In genomic region chr5:82727250-82728003, GRCm38 (mm10) we compare ENCODE assay signal across 17 mouse cellular contexts.
"Had no signal": no experiment of that assay in that cellular context is flagged by ENCODE, and none has a peak within 500 bp of the region (broad histone marks: within the 10 kb centered on the region; RNA-seq: fewer than 3 reads in every experiment).

No protein-coding gene starts in this region.

- DNase-seq: kidney, adult 2 months; kidney, postnatal 36 days; lung, embryonic 14.5 days; lung, postnatal 10 days; lung, postnatal 4 days; midbrain, embryonic 14.5 days; retina, postnatal 1 day; right cerebral cortex, postnatal 4 days; spleen, adult 18-20 months; thymus, adult 18-20 months; thymus, postnatal 36 days had no signal

- H3K9ac ChIP-seq: limb, embryonic 15.5 days; liver, embryonic 12.5 days; lung, embryonic 14.5 days; neural tube, embryonic 12.5 days had no signal

- ATAC-seq: liver, embryonic 12.5 days had no signal

- H3K4me2 ChIP-seq: limb, embryonic 15.5 days; liver, embryonic 12.5 days; lung, embryonic 14.5 days; neural tube, embryonic 12.5 days had no signal

- H3K4me3 ChIP-seq: layer of hippocampus, adult 2 months; limb, embryonic 15.5 days; liver, embryonic 12.5 days; midbrain, embryonic 10.5 days; neural tube, embryonic 12.5 days had no signal

- H3K9me3 ChIP-seq: limb, embryonic 15.5 days; liver, embryonic 12.5 days; midbrain, embryonic 10.5 days; neural tube, embryonic 12.5 days had no signal

- H3K4me1 ChIP-seq: liver, embryonic 12.5 days; midbrain, embryonic 10.5 days; neural tube, embryonic 12.5 days had no signal

- H3K27ac ChIP-seq: kidney, postnatal 0 days; layer of hippocampus, adult 2 months; limb, embryonic 15.5 days; liver, embryonic 12.5 days; midbrain, embryonic 10.5 days; neural tube, embryonic 12.5 days had no signal

- H3K36me3 ChIP-seq: limb, embryonic 15.5 days; liver, embryonic 12.5 days; midbrain, embryonic 10.5 days; neural tube, embryonic 12.5 days had no signal

- H3K27me3 ChIP-seq: limb, embryonic 15.5 days; liver, embryonic 12.5 days; neural tube, embryonic 12.5 days had no signal
